Mouse (Mus musculus): ENCODE results near the gene Tmem214.
"Not testable (repeated sequence)": the region's sequence is repeated elsewhere in the genome, so short reads cannot be mapped to it uniquely, and the experiment has no call there.

The Tmem214 gene

GRCm38 (mm10) chr5:30878616-30879015, 10.8 kb downstream of the Tmem214 start:
- DNase-seq (ENCODE audit: extremely low spot score): no peak

GRCm38 (mm10) chr5:30879347-30879943, 11.6 kb downstream of the Tmem214 start:
- DNase-seq (ENCODE audit: extremely low spot score): no peak

GRCm38 (mm10) chr5:30881839-30882238, 14.0 kb downstream of the Tmem214 start:
- not testable (repeated sequence) for DNase-seq (ENCODE audit: extremely low spot score)

GRCm38 (mm10) chr5:30886209-30886608, 18.4 kb downstream of the Tmem214 start:
- no peak for DNase-seq (ENCODE audit: extremely low spot score)

- DNase-seq (ENCODE audit: extremely low spot score): no peak
These were observed 18.9 kb downstream of the Tmem214 start for GRCm38 (mm10) chr5:30886731-30887130.

- peak; percentile 87 for DNase-seq (ENCODE audit: extremely low spot score)
These were observed 19.5 kb downstream of the Tmem214 start for GRCm38 (mm10) chr5:30887331-30887761.

- DNase-seq (ENCODE audit: extremely low spot score): peak; percentile 98
These were observed 20.1 kb downstream of the Tmem214 start for GRCm38 (mm10) chr5:30887858-30888336.

- peak; percentile 98 for DNase-seq (ENCODE audit: extremely low spot score)
These were observed 20.7 kb downstream of the Tmem214 start, which contains the start of gene Agbl5 for GRCm38 (mm10) chr5:30888337-30889087. Agbl5 (plus strand) TSS chr5:30888694.

- DNase-seq (ENCODE audit: extremely low spot score): peak; percentile 94
These were observed 21.4 kb downstream of the Tmem214 start for GRCm38 (mm10) chr5:30889088-30889754.

GRCm38 (mm10) chr5:30890375-30890774, 22.6 kb downstream of the Tmem214 start:
- DNase-seq (ENCODE audit: extremely low spot score): no peak

GRCm38 (mm10) chr5:30901860-30902259, 34.0 kb downstream of the Tmem214 start:
- no peak for DNase-seq (ENCODE audit: extremely low spot score)

- DNase-seq (ENCODE audit: extremely low spot score): peak; percentile 96
These were observed 39.7 kb downstream of the Tmem214 start, which contains the start of gene Ost4 for GRCm38 (mm10) chr5:30907413-30908059. Ost4 (minus strand) TSS chr5:30907788.

- DNase-seq (ENCODE audit: extremely low spot score): peak; percentile 36
These were observed 40.9 kb downstream of the Tmem214 start for GRCm38 (mm10) chr5:30908426-30909299.

- DNase-seq (ENCODE audit: extremely low spot score): peak; percentile 29
These were observed 41.5 kb downstream of the Tmem214 start for GRCm38 (mm10) chr5:30909300-30909659.

GRCm38 (mm10) chr5:30909863-30910262, 42.1 kb downstream of the Tmem214 start:
- no peak for DNase-seq (ENCODE audit: extremely low spot score)

- no peak for DNase-seq (ENCODE audit: extremely low spot score)
These were observed 42.7 kb downstream of the Tmem214 start for GRCm38 (mm10) chr5:30910481-30910880.

- no peak for DNase-seq (ENCODE audit: extremely low spot score)
These were observed 44.3 kb downstream of the Tmem214 start for GRCm38 (mm10) chr5:30912156-30912555.

- peak; percentile 89 for DNase-seq (ENCODE audit: extremely low spot score)
These were observed 45.4 kb downstream of the Tmem214 start, which contains the start of gene Emilin1 for GRCm38 (mm10) chr5:30913060-30913841. Emilin1 (plus strand) TSS chr5:30913402.

- DNase-seq (ENCODE audit: extremely low spot score): peak; percentile 28
These were observed 46.4 kb downstream of the Tmem214 start for GRCm38 (mm10) chr5:30914101-30914635.

GRCm38 (mm10) chr5:30914849-30915248, 47.0 kb downstream of the Tmem214 start:
- no peak for DNase-seq (ENCODE audit: extremely low spot score)

Measured in embryo, embryonic 9.5 days (tissue).